Mouse (Mus musculus) limb, embryonic 13.5 days (tissue): ENCODE measurements at regions not wholly inside any gene's neighbourhood (a gene's known extent, or its start where the extent isn't known, plus 50 kb on each side); places are given as distances from the start of the nearest gene placed in this dataset.

Source experiments
- ATAC-seq: fragments of 200-750 bp; cut with Nextera tagmentation; 2 replicates; pipeline ENCODE4 v1.8.0; 2017; ENCODE audit warnings: low read depth, moderate number of reproducible peaks, moderate TSS enrichment; ENCODE audit not compliant: low FRiP score
- H3K27ac ChIP-seq: fragments of 300-500 bp; sonication (generic); 2 replicates; pipeline ENCODE4 v1.5.1; 2015; ENCODE audit warnings: inconsistent platforms, mild to moderate bottlenecking, moderate library complexity
- H3K27me3 ChIP-seq: fragments of 300-500 bp; sonication (generic); 2 replicates; pipeline ENCODE4 v1.6.1; 2015; ENCODE audit warnings: mild to moderate bottlenecking, inconsistent platforms
- H3K36me3 ChIP-seq: fragments of 300-500 bp; sonication (generic); 2 replicates; pipeline ENCODE4 v1.6.1; 2015; ENCODE audit warnings: inconsistent platforms, mild to moderate bottlenecking, moderate library complexity
- H3K4me1 ChIP-seq: fragments of 300-500 bp; sonication (generic); 2 replicates; pipeline ENCODE4 v1.6.1; 2015; ENCODE audit warnings: inconsistent platforms
- H3K4me2 ChIP-seq: fragments of 300-500 bp; sonication (generic); replicated peaks from 2 replicates; pipeline ENCODE4 v1.6.1; 2015; ENCODE audit warnings: inconsistent platforms, mild to moderate bottlenecking, moderate library complexity
- H3K4me3 ChIP-seq: fragments of 300-500 bp; sonication (generic); 2 replicates; pipeline ENCODE4 v1.5.1; 2015; ENCODE audit warnings: moderate library complexity, mild to moderate bottlenecking, inconsistent platforms
- H3K9ac ChIP-seq: fragments of 300-500 bp; sonication (generic); 2 replicates; pipeline ENCODE4 v1.6.1; 2015; ENCODE audit warnings: mild to moderate bottlenecking, inconsistent platforms
- H3K9me3 ChIP-seq: fragments of 300-500 bp; sonication (generic); 2 replicates; pipeline ENCODE4 v1.6.1; 2016; ENCODE audit warnings: inconsistent platforms
- WGBS: fragments of 180-500 bp; shearing (Covaris S2); methylation state at CpG from one replicate; pipeline ENCODE4 v1.1.7; 2015; 5-methylcytosine and 5-hydroxymethylcytosine counted together

GRCm38 (mm10) chr7:115263082-115263481 lies 519.6 kb downstream of the Insc start:
- H3K4me3 ChIP-seq = no peak overlapping the region
- WGBS = 71% methylated on average over 2 of the region's 2 CpGs
- H3K36me3 ChIP-seq = no peaks in the 10 kb centered on the region
- no peaks in the 10 kb centered on the region for H3K9me3 ChIP-seq
- peaks cover 5% of the 10 kb centered on the region for H3K4me1 ChIP-seq
- no peak overlapping the region for H3K4me2 ChIP-seq
- no peak overlapping the region for H3K9ac ChIP-seq
- no peak for ATAC-seq
- no peaks in the 10 kb centered on the region for H3K27me3 ChIP-seq
- H3K27ac ChIP-seq = no peak overlapping the region

- Histone ChIP-seq H3K27me3 (no peaks in the 10 kb centered on the region), H3K4me2 (no peak overlapping the region), H3K36me3 (no peaks in the 10 kb centered on the region), H3K9ac (no peak overlapping the region), H3K9me3 (no peaks in the 10 kb centered on the region), H3K4me1 (no peaks in the 10 kb centered on the region), H3K4me3 (no peak overlapping the region), H3K27ac (no peak overlapping the region)
- 87% methylated on average over 4 of the region's 4 CpGs for WGBS
- ATAC-seq = no peak
Observed at GRCm38 (mm10) chr7:115266141-115266540, 522.6 kb downstream of the Insc start.

GRCm38 (mm10) chr7:115270803-115271202 lies 527.3 kb downstream of the Insc start:
- no peak overlapping the region for H3K4me3 ChIP-seq
- WGBS = 13% methylated on average over 2 of the region's 2 CpGs
- H3K4me1 ChIP-seq = no peaks in the 10 kb centered on the region
- no peak for ATAC-seq
- no peaks in the 10 kb centered on the region for H3K36me3 ChIP-seq
- no peaks in the 10 kb centered on the region for H3K9me3 ChIP-seq
- no peak overlapping the region for H3K9ac ChIP-seq
- H3K4me2 ChIP-seq = no peak overlapping the region
- H3K27ac ChIP-seq = no peak overlapping the region
- no peaks in the 10 kb centered on the region for H3K27me3 ChIP-seq

- Histone ChIP-seq H3K4me3 (no peak overlapping the region), H3K27me3 (no peaks in the 10 kb centered on the region; the same call in 1 of the 2 replicates), H3K9ac (no peak overlapping the region), H3K9me3 (no peaks in the 10 kb centered on the region), H3K36me3 (no peaks in the 10 kb centered on the region), H3K4me1 (peaks cover 5% of the 10 kb centered on the region), H3K4me2 (no peak overlapping the region), H3K27ac (no peak overlapping the region)
- ATAC-seq = no peak
- 59% methylated on average over 3 of the region's 3 CpGs for WGBS
Observed at GRCm38 (mm10) chr7:115274836-115275235, 531.3 kb downstream of the Insc start.

GRCm38 (mm10) chr7:115290801-115291417 lies 547.4 kb downstream of the Insc start:
- no peaks in the 10 kb centered on the region for H3K27me3 ChIP-seq
- no peak overlapping the region for H3K4me3 ChIP-seq
- H3K36me3 ChIP-seq = no peaks in the 10 kb centered on the region
- no peak for ATAC-seq
- 56% methylated on average over 7 of the region's 7 CpGs for WGBS
- no peak overlapping the region for H3K4me2 ChIP-seq
- peaks cover 40% of the 10 kb centered on the region for H3K4me1 ChIP-seq
- no peak overlapping the region for H3K9ac ChIP-seq
- no peak overlapping the region for H3K27ac ChIP-seq
- H3K9me3 ChIP-seq = no peaks in the 10 kb centered on the region

- Histone ChIP-seq H3K4me1 (peaks cover 25% of the 10 kb centered on the region), H3K36me3 (no peaks in the 10 kb centered on the region), H3K27ac (no peak overlapping the region; the same call in 1 of the 2 replicates), H3K9ac (no peak overlapping the region), H3K27me3 (no peaks in the 10 kb centered on the region), H3K9me3 (no peaks in the 10 kb centered on the region), H3K4me3 (no peak overlapping the region), H3K4me2 (0 out of 2 replicates have a peak overlapping the region, but pooled peaks have one; percentile 11)
- ATAC-seq = peak; percentile 57; the same call in 1 of the 2 replicates
- WGBS = 46% methylated on average over 10 of the region's 10 CpGs
Observed at GRCm38 (mm10) chr7:115294655-115295230, 551.2 kb downstream of the Insc start.

- no peaks in the 10 kb centered on the region for H3K36me3 ChIP-seq
- H3K4me1 ChIP-seq = peaks cover 9% of the 10 kb centered on the region; the same call in 1 of the 2 replicates
- no peak overlapping the region for H3K27ac ChIP-seq
- H3K9me3 ChIP-seq = no peaks in the 10 kb centered on the region
- WGBS = 81% methylated on average over 8 of the region's 8 CpGs
- no peak overlapping the region for H3K9ac ChIP-seq
- no peak overlapping the region for H3K4me2 ChIP-seq
- H3K27me3 ChIP-seq = no peaks in the 10 kb centered on the region
- no peak overlapping the region for H3K4me3 ChIP-seq
- ATAC-seq = no peak
Observed at GRCm38 (mm10) chr7:115300241-115300640, 556.7 kb downstream of the Insc start.

GRCm38 (mm10) chr7:115308377-115308776 lies 564.9 kb downstream of the Insc start:
- ATAC-seq = no peak
- H3K27ac ChIP-seq = no peak overlapping the region
- no peak overlapping the region for H3K9ac ChIP-seq
- H3K4me3 ChIP-seq = no peak overlapping the region
- 88% methylated on average over 4 of the region's 4 CpGs for WGBS
- no peaks in the 10 kb centered on the region for H3K36me3 ChIP-seq
- H3K4me1 ChIP-seq = peaks cover 16% of the 10 kb centered on the region
- H3K4me2 ChIP-seq = no peak overlapping the region
- no peaks in the 10 kb centered on the region for H3K9me3 ChIP-seq
- H3K27me3 ChIP-seq = no peaks in the 10 kb centered on the region

GRCm38 (mm10) chr7:115310400-115311225 lies 567.1 kb downstream of the Insc start:
- Histone ChIP-seq H3K9ac (no peak overlapping the region), H3K9me3 (no peaks in the 10 kb centered on the region), H3K4me2 (no peak overlapping the region), H3K27me3 (no peaks in the 10 kb centered on the region), H3K27ac (no peak overlapping the region), H3K4me1 (peaks cover 10% of the 10 kb centered on the region), H3K36me3 (no peaks in the 10 kb centered on the region), H3K4me3 (no peak overlapping the region)
- 47% methylated on average over 5 of the region's 5 CpGs for WGBS
- ATAC-seq = peak; percentile 76

GRCm38 (mm10) chr7:115319504-115319903 lies 576.0 kb downstream of the Insc start:
- WGBS = 73% methylated on average over 4 of the region's 4 CpGs
- Histone ChIP-seq H3K4me2 (no peak overlapping the region), H3K27ac (no peak overlapping the region), H3K9me3 (no peaks in the 10 kb centered on the region), H3K36me3 (no peaks in the 10 kb centered on the region), H3K4me1 (no peaks in the 10 kb centered on the region), H3K9ac (no peak overlapping the region), H3K27me3 (no peaks in the 10 kb centered on the region), H3K4me3 (no peak overlapping the region)
- no peak for ATAC-seq

- no peak for ATAC-seq
- no peaks in the 10 kb centered on the region for H3K27me3 ChIP-seq
- no peak overlapping the region for H3K9ac ChIP-seq
- WGBS = 71% methylated on average over 5 of the region's 5 CpGs
- H3K4me3 ChIP-seq = no peak overlapping the region
- no peaks in the 10 kb centered on the region for H3K9me3 ChIP-seq
- no peaks in the 10 kb centered on the region for H3K36me3 ChIP-seq
- H3K27ac ChIP-seq = no peak overlapping the region
- H3K4me2 ChIP-seq = no peak overlapping the region
- no peaks in the 10 kb centered on the region for H3K4me1 ChIP-seq
Observed at GRCm38 (mm10) chr7:115322989-115323388, 579.5 kb downstream of the Insc start.

GRCm38 (mm10) chr7:115328300-115328699 lies 584.8 kb downstream of the Insc start:
- WGBS = 35% methylated on average over 3 of the region's 3 CpGs

More at GRCm38 (mm10) chr7:115328300-115328699, 584.8 kb downstream of the Insc start:
- Histone ChIP-seq H3K36me3 (no peaks in the 10 kb centered on the region), H3K27me3 (no peaks in the 10 kb centered on the region), H3K27ac (no peak overlapping the region), H3K4me1 (no peaks in the 10 kb centered on the region), H3K9ac (no peak overlapping the region), H3K4me3 (no peak overlapping the region), H3K9me3 (no peaks in the 10 kb centered on the region), H3K4me2 (no peak overlapping the region)
- ATAC-seq = no peak
